Mouse (Mus musculus) hematopoietic multipotent progenitor cell, adult 10-12 weeks (in vitro differentiated cells): ENCODE data around the gene Arfgef2. TPM values are rescaled to one million over a fixed set of nuclear protein-coding genes. Genes with fewer than 3 reads are reported as not detected.

Source experiments
- polyA plus RNA-seq: library from polyadenylated mRNA; stranded (reverse); fragments of >175 nt; gene quantifications from 2 replicates; pipeline ENCODE4 v1.2.3, GENCODE M21; 2012; ENCODE audit warnings: low replicate concordance

The Arfgef2 gene
- 10.5 and 11.4 TPM in 2 replicates for polyA plus RNA-seq

GRCm38 (mm10) chr2:166805250-166806172 is at the start of gene Arfgef2:
Gene Arfgef2, plus strand, starts transcription at chr2:166805588.

GRCm38 (mm10) chr2:166792355-166792754 is 13.0 kb upstream of the Arfgef2 start, which contains the start of gene Trp53rkb:
Gene Trp53rkb, plus strand, starts transcription at chr2:166792531.

GRCm38 (mm10) chr2:166905711-166906522 is 100.5 kb downstream of the Arfgef2 start, which contains the start of gene Cse1l:
Gene Cse1l, plus strand, starts transcription at chr2:166906040.

Other genes starting within 250 kb of the Arfgef2 start
- 102 and 107 TPM in 2 replicates for gene Prex1, start 91.8 kb upstream of the Arfgef2 start, polyA plus RNA-seq
- 5.0 and 7.1 TPM in 2 replicates for gene Trp53rkb, start 13.1 kb upstream of the Arfgef2 start, polyA plus RNA-seq
- gene Cse1l, start 100.5 kb downstream of the Arfgef2 start, polyA plus RNA-seq = 2.4 and 11.2 TPM in 2 replicates
- 22.4 and 32.3 TPM in 2 replicates for gene Stau1, start 190.7 kb downstream of the Arfgef2 start, polyA plus RNA-seq
- 29.7 and 48.3 TPM in 2 replicates for gene Ddx27, start 209.6 kb downstream of the Arfgef2 start, polyA plus RNA-seq